Comparison of ENCODE assay signal across 18 mouse cellular contexts in the genomic region with DNA sequence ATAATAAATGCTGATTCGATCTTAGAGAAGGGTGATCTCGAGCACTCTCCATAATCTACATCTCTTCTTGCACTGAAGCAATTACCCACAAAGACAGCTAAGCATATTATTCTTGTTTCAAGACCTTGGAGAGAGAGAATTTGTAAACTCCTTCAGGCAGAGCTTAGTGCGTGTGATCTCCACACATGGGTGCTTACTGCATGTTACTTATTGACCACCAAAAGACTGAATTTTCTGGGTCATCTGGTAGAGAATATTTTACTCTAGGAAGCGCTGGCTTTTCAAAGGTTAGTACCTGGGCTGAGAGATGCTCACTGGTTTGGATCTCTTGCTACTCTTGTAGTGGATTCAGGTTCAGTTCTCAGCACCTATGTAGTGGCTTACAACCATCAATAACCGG.
"Had no signal": no experiment of that assay in that cellular context is flagged by ENCODE, and none has a peak within 500 bp of the region (broad histone marks: within the 10 kb centered on the region; RNA-seq: fewer than 3 reads in every experiment).

No protein-coding gene starts in this region.

- ATAC-seq: inflammation-experienced regulatory T-cells, adult 6 months; intestine, embryonic 16.5 days; midbrain, embryonic 16.5 days had no signal

- H3K27ac ChIP-seq: layer of hippocampus, adult 2 months; left cerebral cortex, adult 2 months; liver, embryonic 13.5 days; midbrain, embryonic 12.5 days; neural tube, embryonic 13.5 days; stomach, embryonic 15.5 days had no signal

- H3K36me3 ChIP-seq: midbrain, embryonic 12.5 days had no signal

- DNase-seq: layer of hippocampus, adult 9-11 months; liver, embryonic 13.5 days; lung, adult 2 months; lung, postnatal 14 days; lung, postnatal 4 days; retina, postnatal 1 day; right cerebral cortex, postnatal 25 days; spleen, adult 18-20 months; thymus, postnatal 25 days had no signal

- H3K4me1 ChIP-seq: neural tube, embryonic 13.5 days; stomach, embryonic 15.5 days had no signal

- H3K9me3 ChIP-seq: liver, embryonic 13.5 days; midbrain, embryonic 12.5 days; neural tube, embryonic 13.5 days; stomach, embryonic 15.5 days had no signal

- H3K9ac ChIP-seq: liver, embryonic 13.5 days; midbrain, embryonic 12.5 days; neural tube, embryonic 13.5 days; stomach, embryonic 15.5 days had no signal

- H3K4me2 ChIP-seq: liver, embryonic 13.5 days; midbrain, embryonic 12.5 days; neural tube, embryonic 13.5 days; stomach, embryonic 15.5 days had no signal

- H3K27me3 ChIP-seq: liver, embryonic 13.5 days; midbrain, embryonic 12.5 days; neural tube, embryonic 13.5 days; stomach, embryonic 15.5 days had no signal

- H3K4me3 ChIP-seq: layer of hippocampus, adult 2 months; left cerebral cortex, adult 2 months; liver, embryonic 13.5 days; midbrain, embryonic 12.5 days; myocyte; neural tube, embryonic 13.5 days; stomach, embryonic 15.5 days had no signal
